Mouse (Mus musculus) bone marrow macrophage, adult 2 months (primary cell): ENCODE measurements around the gene Gm29609.

ENCODE experiments used
- CTCF ChIP-seq: IDR thresholded peaks from 2 replicates; pipeline ENCODE4 v1.5.1; 2012; ENCODE audit warnings: low read depth, mild to moderate bottlenecking, low read length, moderate library complexity
- POLR2A ChIP-seq: IDR thresholded peaks from 2 replicates; pipeline ENCODE4 v1.6.1; 2012; ENCODE audit warnings: mild to moderate bottlenecking, low read depth, low read length, borderline replicate concordance

DNA sequence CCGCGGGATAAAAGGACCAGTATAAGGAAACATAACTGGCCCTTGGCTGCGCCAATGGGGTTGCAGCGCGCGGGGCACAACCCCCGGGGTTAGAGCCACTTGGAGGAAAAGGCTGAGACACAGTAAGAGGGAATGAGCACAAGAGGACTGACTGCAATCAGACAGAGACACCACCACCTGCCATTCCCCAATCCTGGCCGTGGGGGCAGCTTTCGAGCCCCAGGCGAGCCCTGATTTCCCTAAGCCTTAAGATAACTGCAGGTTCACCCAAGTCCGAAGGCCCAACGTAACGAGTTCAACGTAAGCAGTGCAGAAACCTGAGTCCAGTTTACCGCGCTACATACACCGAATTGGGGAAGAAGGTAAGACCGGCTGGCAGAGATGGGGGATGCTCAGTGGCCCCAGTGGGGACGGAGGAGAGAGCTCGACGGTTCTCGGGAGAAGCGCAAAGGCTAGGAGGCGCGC, 378 bp downstream of the Gm29609 start:
- TF ChIP-seq CTCF: no peak
- TF ChIP-seq POLR2A: no peak
